Mouse (Mus musculus): ENCODE results near the gene Zfp791.

Gene Zfp791

DNA sequence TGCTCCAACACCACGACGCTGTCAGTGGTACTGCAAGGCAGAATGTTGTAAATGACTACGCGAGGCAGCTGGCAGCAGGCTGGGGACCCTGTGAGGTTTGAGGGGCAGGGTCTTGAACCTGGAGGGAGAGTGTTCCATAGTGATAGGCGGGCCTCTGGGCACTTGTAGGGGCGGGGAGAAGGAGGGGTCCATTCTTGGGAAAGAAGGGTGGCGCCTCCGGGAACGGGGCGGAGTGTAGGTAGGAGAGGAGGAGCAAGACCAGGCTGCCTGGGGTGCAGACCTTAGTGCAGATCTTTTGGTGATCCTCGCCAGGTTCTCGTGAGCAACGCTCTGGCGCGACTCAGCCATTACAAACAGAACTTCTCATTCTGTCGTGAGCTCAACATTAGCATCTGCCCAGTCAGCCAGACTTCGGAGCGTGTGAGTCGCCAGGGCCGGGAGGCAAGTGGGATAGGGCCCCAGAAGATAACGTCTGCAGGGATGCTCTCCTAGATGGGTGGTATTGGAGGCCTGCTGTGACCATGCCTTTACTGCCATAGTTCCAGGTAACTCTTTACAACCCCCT is 31.3 kb downstream of the Zfp791 start:
- ChIA-PET POLR2A (interaction anchor here in 3 of 4 experiments (1.0 to 9.8 kb wide), 7 partner anchors 8 to 20 kb away, joined by 3 to 60 read pairs (median 10); partner anchors contain the start of genes Dhps (in 3 of the 3), Man2b1 (in 1 of the 3), Wdr83 (in 1 of the 3) and Wdr83os (in 1 of the 3)), CTCF (interaction anchor here in 3 of 4 experiments (0.6 to 1.3 kb wide), 6 partner anchors 10 to 49 kb away, joined by 3 to 5 read pairs (median 4); no protein-coding TSS in a partner anchor)

DNA sequence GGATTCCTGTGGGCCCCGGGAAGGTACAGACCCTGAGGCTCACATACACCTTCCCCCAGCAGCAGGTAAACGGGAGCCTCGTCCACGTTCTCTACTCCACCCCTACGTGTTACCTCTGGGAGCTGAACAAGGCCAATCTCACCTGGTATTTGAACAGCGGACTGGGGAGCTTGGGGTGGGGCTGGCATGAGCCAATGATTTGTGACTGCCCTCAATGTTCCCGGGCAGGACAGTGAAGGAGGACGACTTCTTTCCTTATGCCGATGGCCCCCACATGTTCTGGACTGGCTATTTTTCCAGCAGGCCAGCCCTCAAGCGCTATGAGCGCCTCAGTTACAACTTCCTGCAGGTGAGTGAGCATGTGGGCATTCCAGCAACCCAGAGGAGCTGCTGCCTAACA is 32.0 kb downstream of the Zfp791 start:
- ChIA-PET POLR2A (interaction anchor here in 2 of 4 experiments (1.3 to 9.8 kb wide), 5 partner anchors 7 to 19 kb away, joined by 3 to 60 read pairs (median 11); partner anchors contain the start of genes Dhps (in 2 of the 2) and Man2b1 (in 1 of the 2)), CTCF (interaction anchor here in 1 of 4 experiments (1.2 kb wide), 1 partner anchor 16 kb away, joined by 3 read pairs; no protein-coding TSS in a partner anchor)

DNA sequence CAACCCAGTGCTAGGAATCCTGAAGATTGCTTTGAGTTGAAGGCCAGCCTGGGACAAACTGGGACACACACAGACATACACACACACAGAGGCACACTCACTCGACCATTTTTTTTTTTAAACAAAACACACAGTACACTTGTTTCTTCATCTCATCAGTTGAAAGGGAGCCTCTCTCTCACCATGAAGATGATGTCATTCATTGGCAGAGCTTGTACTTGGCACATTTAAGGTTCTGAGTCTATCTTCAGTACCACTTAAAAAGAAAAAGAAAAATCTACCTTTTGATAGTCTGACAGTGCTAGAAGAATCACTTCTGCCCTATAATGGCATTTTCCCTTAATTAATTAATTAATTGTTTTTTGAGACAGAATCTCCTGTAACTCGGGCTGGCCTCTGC is 34.1 kb downstream of the Zfp791 start:
- POLR2A ChIA-PET: interaction anchor here in 2 of 4 experiments (0.6 to 11.1 kb wide), 5 partner anchors 8 to 103 kb away, joined by 3 to 275 read pairs (median 4); partner anchors contain the start of genes Dhps (in 1 of the 2), Wdr83 (in 1 of the 2) and Wdr83os (in 1 of the 2)
- CTCF ChIA-PET: interaction anchor here in 1 of 4 experiments (0.7 kb wide), 1 partner anchor 14 kb away, joined by 3 read pairs; no protein-coding TSS in a partner anchor

DNA sequence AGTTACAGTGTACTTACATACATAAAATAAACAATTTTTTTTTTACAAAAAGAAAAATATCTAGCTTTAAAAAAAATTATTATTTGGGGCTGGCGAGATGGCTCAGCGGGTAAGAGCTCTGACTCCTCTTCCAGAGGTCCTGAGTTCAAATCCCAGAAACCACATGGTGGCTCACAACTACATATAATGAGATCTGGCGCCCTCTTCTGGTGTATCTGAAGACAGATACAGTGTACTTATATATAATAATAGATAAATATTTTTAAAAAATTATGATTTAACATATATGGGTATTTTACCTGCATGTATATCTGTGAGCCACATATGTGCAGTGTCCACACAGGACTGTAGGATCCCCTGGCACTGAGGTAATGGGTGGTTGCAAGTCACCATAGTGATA is 36.7 kb downstream of the Zfp791 start:
- CTCF ChIA-PET: interaction anchor here in 3 of 4 experiments (0.6 to 3.2 kb wide), 10 partner anchors 10 to 377 kb away, joined by 3 to 19 read pairs (median 4); partner anchors contain the start of gene Dhps (in 1 of the 3)
- POLR2A ChIA-PET: interaction anchor here in 2 of 4 experiments (0.7 to 11.1 kb wide), 9 partner anchors 10 to 109 kb away, joined by 3 to 275 read pairs (median 9); partner anchors contain the start of genes Dhps (in 2 of the 2) and Trir (in 1 of the 2)

DNA sequence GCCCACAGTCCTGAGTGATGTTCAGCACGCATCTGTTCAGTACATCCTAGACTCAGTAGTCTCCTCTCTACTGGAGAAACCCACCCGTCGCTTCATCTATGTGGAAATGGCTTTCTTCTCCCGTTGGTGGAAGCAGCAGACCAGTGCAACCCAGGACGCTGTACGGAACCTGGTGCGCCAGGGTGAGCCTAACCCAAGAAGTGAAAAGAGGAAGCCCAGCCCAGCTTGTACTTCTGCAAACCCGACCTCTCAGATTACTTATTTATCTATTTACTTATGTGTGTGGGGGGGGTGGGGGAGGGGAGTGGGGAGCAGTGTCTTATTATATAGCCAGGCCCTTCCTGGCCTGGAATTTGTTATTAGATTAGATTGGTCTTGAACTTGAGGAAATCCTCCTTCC is 38.3 kb downstream of the Zfp791 start:
- ChIA-PET POLR2A (interaction anchor here in 3 of 4 experiments (0.6 to 11.1 kb wide), 9 partner anchors 11 to 208 kb away, joined by 3 to 275 read pairs (median 21); partner anchors contain the start of genes Dhps (in 3 of the 3), Fbxw9 (in 1 of the 3) and Tnpo2 (in 1 of the 3)), CTCF (interaction anchor here in 1 of 4 experiments (0.6 to 3.2 kb wide), 2 partner anchors 8 to 441 kb away, joined by 3 to 19 read pairs; no protein-coding TSS in a partner anchor)

DNA sequence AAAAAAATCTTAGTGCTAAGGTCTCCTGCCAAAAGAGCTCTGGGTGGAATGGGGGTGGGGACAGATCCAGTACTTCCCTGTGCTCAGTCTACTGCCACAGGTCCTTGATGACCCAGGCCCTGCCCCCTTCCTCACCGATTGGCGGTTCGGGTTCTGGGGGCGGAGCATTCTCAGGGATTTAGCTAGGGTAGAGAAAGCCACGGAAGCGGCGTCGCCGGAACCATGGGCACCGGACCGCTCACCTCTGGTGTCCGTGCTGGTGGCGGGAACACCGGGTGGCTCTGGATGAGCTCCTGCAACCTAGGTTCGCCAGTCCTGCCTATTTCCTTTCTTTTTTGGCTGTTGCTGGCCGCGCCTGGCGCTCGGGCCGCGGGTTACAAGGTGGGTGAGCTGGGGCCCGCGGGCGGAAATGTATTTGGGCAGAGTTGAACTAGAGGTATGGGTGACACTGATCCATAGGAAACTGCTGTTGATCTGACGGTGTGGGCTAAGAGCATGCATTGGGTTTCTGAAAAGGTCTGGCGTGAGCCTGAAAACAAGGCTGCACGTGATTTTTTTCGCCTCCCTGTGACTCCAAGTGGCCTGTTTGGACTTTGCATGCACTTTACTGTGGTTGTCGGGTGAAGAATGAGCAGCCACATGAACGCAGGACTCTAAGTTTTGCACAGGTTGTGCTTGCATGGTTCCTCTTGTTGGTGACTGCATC is 39.6 kb downstream of the Zfp791 start, which contains the start of gene Man2b1:
TSS of gene Man2b1 (plus strand) at position 163 of the 706 bp plus-strand sequence.
- CTCF ChIA-PET: interaction anchor here (0.5 to 1.7 kb wide), 12 partner anchors 11 to 1815 kb away, joined by 3 to 22 read pairs (median 4); partner anchors contain the start of gene Dhps (in 1 of the 4)
- POLR2A ChIA-PET: interaction anchor here (0.6 to 11.1 kb wide), 68 partner anchors 9 to 752 kb away, joined by 3 to 275 read pairs (median 5); partner anchors contain the start of genes Dhps (in 4 of the 4), Trir (in 3 of the 4), Vps35 (in 3 of the 4) and Asna1 (in 2 of the 4)

DNA sequence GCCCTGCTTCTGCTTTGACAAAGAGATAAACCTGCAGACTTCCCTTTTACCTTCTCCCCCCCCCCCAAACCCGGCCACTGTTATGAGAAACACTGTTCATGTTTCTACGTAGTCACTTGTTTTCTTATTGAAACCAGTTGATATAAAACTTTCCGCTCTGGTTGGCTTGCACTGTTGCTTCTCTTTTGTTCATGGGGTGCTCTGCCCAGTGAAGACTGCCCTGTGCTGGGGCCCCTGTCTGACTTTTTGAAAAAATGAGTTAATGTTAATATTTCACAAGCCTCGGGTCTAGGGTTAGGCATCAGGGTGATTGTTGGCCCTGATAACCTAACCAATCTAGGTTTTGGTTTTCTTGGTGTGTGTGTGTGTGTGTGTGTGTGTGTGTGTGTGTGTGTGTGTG is 40.7 kb downstream of the Zfp791 start:
- POLR2A ChIA-PET: interaction anchor here in 3 of 4 experiments (0.5 to 12.9 kb wide), 27 partner anchors 9 to 235 kb away, joined by 3 to 479 read pairs (median 13); partner anchors contain the start of genes Dhps (in 3 of the 3), Fbxw9 (in 2 of the 3), Tnpo2 (in 2 of the 3) and Asna1 (in 1 of the 3)

DNA sequence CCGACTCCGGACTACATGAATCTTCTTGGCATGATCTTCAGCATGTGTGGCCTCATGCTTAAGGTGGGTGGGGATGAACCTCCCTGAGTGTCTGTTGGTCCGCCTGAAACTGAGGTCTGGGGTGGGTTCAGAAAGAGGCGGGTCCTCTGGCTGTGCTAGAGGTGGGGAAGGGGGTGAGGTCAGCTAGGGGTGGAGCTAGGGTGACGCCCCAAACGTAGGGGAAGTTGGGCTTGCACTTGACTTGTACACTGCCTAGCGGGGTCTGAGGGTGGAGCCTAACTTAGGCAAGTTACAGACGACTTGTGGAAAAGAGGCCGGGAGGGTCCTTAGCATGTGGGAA is 41.7 kb downstream of the Zfp791 start, which contains the start of gene Wdr83:
TSS of gene Wdr83 (minus strand) at position 91 of the 340 bp plus-strand sequence.
- ChIA-PET POLR2A (interaction anchor here (0.6 to 12.9 kb wide), 37 partner anchors 7 to 392 kb away, joined by 3 to 479 read pairs (median 5); partner anchors contain the start of genes Dhps (in 4 of the 4), Fbxw9 (in 2 of the 4), Tnpo2 (in 2 of the 4) and Calr (in 1 of the 4)), CTCF (interaction anchor here in 2 of 4 experiments (0.5 to 2.0 kb wide), 5 partner anchors 9 to 331 kb away, joined by 3 to 18 read pairs (median 3); partner anchors contain the start of gene Dhps (in 1 of the 2))

More for the DNA sequence above, 40.7 kb downstream of the Zfp791 start:
- CTCF ChIA-PET: interaction anchor here in 1 of 4 experiments (0.9 to 2.0 kb wide), 2 partner anchors 10 to 69 kb away, joined by 3 to 18 read pairs; partner anchors contain the start of gene Dhps

DNA sequence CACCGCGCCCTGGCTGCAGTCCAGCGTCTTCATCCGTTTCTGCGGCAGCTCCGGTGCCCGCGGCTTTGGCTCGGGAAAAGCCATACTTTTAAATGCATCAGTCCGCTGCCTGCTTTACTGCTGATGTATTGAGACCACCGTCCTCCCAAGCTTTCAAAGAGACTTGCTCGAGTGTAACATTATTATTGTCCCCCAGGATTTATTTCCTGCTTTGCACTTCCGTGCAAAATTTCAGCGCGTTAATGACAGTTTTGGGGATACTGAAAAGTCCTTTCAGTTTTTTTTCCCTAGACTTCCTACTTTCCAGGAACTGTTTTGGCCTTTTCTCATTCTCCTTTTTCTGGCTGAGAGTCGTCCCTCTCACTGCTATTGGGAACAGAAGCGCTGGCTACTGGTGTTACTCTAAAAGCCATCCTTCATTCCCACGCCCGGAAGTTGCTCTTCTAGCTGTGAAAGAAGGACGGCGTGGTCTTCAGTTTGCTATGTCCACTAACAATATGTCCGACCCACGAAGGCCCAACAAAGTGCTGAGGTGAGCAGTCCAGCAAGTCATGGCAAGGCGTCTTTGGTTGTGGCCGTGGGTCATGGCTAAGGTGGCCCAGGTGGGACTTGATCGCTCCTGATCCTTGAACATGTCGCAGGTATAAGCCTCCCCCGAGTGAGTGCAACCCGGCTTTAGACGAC is 42.2 kb downstream of the Zfp791 start, which contains the start of gene Wdr83os:
TSS of gene Wdr83os (plus strand) at position 209 of the 684 bp plus-strand sequence.
- CTCF ChIA-PET: interaction anchor here (0.5 to 2.0 kb wide), 9 partner anchors 9 to 331 kb away, joined by 3 to 18 read pairs (median 3); partner anchors contain the start of gene Dhps (in 3 of the 4)
- POLR2A ChIA-PET: interaction anchor here (0.6 to 12.9 kb wide), 44 partner anchors 7 to 353 kb away, joined by 3 to 479 read pairs (median 4); partner anchors contain the start of genes Dhps (in 4 of the 4), Fbxw9 (in 2 of the 4), Tnpo2 (in 2 of the 4) and Trir (in 2 of the 4)

DNA sequence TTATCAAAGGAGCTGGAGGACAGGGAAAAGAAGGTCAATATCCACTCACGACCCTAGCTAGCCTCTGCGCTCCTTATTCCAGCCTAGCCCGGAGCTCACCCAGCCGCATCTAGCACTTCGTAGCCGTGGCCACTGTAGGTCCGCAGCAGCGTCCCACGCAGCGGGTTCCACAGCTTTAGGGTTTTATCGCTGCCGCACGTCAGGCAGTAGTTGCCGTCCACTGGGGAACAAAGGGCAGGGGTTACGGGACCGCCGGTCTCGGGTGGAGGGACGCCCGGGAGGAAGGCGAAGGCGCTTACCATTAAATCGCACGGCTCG is 42.7 kb downstream of the Zfp791 start:
- CTCF ChIA-PET: interaction anchor here in 3 of 4 experiments (0.7 to 2.0 kb wide), 7 partner anchors 8 to 152 kb away, joined by 3 to 18 read pairs (median 4); partner anchors contain the start of gene Dhps (in 3 of the 3)

DNA sequence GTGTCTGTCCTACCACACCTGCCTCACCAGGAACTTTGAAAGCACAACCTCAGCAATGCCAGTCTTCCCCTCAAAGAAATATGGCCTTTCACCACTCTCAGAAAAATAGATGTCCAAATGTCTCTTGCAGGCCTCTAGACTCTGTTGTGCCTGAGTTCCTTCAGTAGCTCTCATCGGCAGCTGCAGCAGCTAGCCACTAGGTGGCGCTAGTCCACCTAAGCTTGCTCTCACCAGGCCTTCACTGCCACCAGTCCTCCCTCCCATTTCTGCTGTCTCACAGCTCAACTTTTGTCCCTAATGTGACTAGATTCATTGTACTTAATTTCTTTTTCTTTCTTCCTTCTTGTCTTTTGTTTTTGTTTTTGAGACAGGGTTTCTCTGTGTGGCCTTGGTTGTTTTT is 45.9 kb downstream of the Zfp791 start:
- ChIA-PET CTCF (interaction anchor here (0.5 to 3.1 kb wide), 53 partner anchors 9 to 1035 kb away, joined by 3 to 32 read pairs (median 4); partner anchors contain the start of genes Asna1 (in 1 of the 4), Cks1brt (in 1 of the 4), Fbxw9 (in 1 of the 4) and Gcdh (in 1 of the 4)), POLR2A (interaction anchor here (0.5 to 12.9 kb wide), 51 partner anchors 8 to 396 kb away, joined by 3 to 479 read pairs (median 4); partner anchors contain the start of genes Fbxw9 (in 3 of the 4), Tnpo2 (in 3 of the 4), Trir (in 2 of the 4) and Asna1 (in 1 of the 4))

More for the DNA sequence above, 42.7 kb downstream of the Zfp791 start:
- POLR2A ChIA-PET: interaction anchor here (0.6 to 12.9 kb wide), 38 partner anchors 7 to 352 kb away, joined by 3 to 479 read pairs (median 5); partner anchors contain the start of genes Dhps (in 4 of the 4), Fbxw9 (in 2 of the 4), Tnpo2 (in 2 of the 4) and Trir (in 2 of the 4)

DNA sequence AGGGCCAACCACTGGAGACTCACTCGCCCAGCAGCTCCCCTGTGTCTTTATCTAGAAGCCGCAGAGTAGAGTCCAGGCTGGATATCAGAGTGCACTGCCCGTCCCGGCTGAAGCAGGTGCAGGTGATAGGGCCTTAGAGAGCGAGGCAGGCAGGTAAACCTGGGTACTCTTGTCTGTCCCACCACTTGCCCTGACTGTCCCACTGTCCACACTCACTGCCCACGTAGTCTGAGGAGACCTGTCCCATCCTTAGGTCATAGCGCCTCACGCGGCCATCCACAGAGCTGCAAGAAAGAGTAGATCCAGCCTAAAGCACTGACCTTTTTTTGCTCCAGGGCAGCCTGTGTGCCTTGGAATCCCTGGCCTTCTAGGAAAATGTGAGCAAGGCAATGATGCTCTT is 46.9 kb downstream of the Zfp791 start:
- CTCF ChIA-PET: interaction anchor here (0.6 to 3.1 kb wide), 57 partner anchors 10 to 1648 kb away, joined by 3 to 32 read pairs (median 4); partner anchors contain the start of genes Tnpo2 (in 2 of the 4), Asna1 (in 1 of the 4), Fbxw9 (in 1 of the 4) and Gcdh (in 1 of the 4)
- POLR2A ChIA-PET: interaction anchor here (0.5 to 12.9 kb wide), 41 partner anchors 9 to 397 kb away, joined by 3 to 479 read pairs (median 6); partner anchors contain the start of genes Fbxw9 (in 3 of the 4), Tnpo2 (in 3 of the 4), Trir (in 2 of the 4) and Asna1 (in 1 of the 4)

DNA sequence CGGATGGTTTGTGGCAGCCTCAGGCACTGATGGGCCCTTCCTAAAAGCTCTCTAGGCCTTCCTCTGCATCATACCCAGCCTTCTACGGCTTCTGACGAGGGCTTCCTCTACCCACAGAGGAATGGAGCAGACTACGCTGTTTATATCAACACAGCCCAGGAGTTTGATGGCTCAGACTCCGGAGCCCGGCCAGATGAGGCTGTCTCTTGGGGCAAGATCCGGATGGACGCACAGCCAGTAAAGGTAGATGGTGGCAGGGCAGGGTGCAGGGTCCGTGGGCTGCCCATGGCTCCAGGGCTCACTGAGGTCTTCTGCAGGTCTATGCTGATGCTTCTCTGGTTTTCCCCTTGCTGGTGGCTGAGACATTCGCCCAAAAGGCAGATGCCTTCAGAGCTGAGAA is 48.3 kb downstream of the Zfp791 start:
- CTCF ChIA-PET: interaction anchor here in 1 of 4 experiments (0.6 to 3.1 kb wide), 4 partner anchors 13 to 77 kb away, joined by 3 to 8 read pairs (median 4); no protein-coding TSS in a partner anchor
- POLR2A ChIA-PET: interaction anchor here in 2 of 4 experiments (0.8 to 12.9 kb wide), 11 partner anchors 9 to 226 kb away, joined by 3 to 479 read pairs (median 10); partner anchors contain the start of genes Fbxw9 (in 2 of the 2), Man2b1 (in 2 of the 2), Tnpo2 (in 1 of the 2) and Trir (in 1 of the 2)

DNA sequence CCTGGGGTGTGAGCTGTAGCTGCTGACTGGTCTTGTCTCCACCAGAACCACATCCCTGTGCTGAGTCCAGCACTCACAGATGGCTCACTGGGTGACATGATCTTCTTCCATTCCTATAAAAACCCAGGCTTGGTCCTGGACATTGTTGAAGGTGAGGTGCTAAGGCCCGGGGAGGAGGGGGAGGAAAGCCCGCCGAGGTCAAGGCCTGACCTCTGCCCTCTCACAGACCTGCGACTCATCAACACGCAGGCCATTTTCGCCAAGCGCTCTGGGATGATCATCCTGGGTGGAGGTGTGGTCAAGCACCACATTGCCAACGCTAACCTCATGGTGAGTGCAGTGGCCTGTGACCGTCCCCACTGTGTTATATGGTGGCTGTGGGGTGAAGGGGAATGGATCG is 48.7 kb downstream of the Zfp791 start:
- ChIA-PET CTCF (interaction anchor here in 1 of 4 experiments (0.6 to 3.6 kb wide), 2 partner anchors 9 to 14 kb away, joined by 3 to 22 read pairs; partner anchors contain the start of gene Man2b1), POLR2A (interaction anchor here in 2 of 4 experiments (1.0 to 12.9 kb wide), 11 partner anchors 9 to 96 kb away, joined by 3 to 479 read pairs (median 28); partner anchors contain the start of genes Fbxw9 (in 2 of the 2), Man2b1 (in 2 of the 2), Junb (in 1 of the 2) and Tnpo2 (in 1 of the 2))

DNA sequence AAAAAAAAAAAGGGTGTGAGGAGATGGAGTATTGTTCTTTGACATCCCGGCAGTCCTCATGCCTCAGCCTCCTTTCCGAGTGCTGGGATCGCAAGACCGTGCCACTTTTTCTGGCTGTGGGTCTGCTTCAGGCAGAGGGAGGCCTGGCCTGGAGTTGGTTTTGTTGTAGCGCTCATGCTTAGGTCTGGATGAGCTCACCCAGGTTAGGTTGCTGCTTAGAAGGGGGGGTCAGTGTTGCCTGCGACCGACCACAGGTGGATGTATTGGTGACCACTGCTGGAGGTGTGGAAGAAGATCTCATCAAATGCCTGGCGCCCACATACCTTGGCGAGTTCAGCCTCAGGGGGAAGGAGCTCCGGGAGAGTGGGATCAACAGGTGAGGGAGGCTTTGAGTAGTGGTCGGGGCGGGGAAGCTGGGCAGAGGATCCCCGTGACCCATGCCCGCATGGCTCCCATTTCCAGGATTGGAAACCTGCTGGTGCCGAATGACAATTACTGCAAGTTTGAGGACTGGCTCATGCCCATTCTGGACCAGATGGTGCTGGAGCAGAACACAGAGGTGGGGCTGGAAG is 49.8 kb downstream of the Zfp791 start:
- ChIA-PET CTCF (interaction anchor here in 1 of 4 experiments (1.2 to 3.6 kb wide), 5 partner anchors 10 to 84 kb away, joined by 3 to 22 read pairs (median 5); partner anchors contain the start of genes Fbxw9 and Man2b1), POLR2A (interaction anchor here (0.5 to 12.9 kb wide), 32 partner anchors 10 to 1596 kb away, joined by 3 to 479 read pairs (median 22); partner anchors contain the start of genes Fbxw9 (in 3 of the 4), Man2b1 (in 3 of the 4), Asna1 (in 2 of the 4) and Junb (in 2 of the 4))
